Mouse (Mus musculus) right cerebral cortex, postnatal 14 days (tissue): ENCODE measurements at regions not wholly inside any gene's neighbourhood (a gene's known extent, or its start where the extent isn't known, plus 50 kb on each side); places are given as distances from the start of the nearest gene placed in this dataset.

Source experiments
- DNase-seq: peaks from one replicate; pipeline ENCODE4 v3.0.0; 2022

GRCm38 (mm10) chr5:75346836-75347773 is 195.0 kb downstream of the Pdgfra start:
- DNase-seq: no peak

GRCm38 (mm10) chr5:75347774-75348116 is 195.7 kb downstream of the Pdgfra start:
- DNase-seq: no peak

GRCm38 (mm10) chr5:75355266-75355665 is 203.2 kb downstream of the Pdgfra start:
- DNase-seq: no peak

- no peak for DNase-seq
These were observed 206.8 kb downstream of the Pdgfra start for GRCm38 (mm10) chr5:75358869-75359268.

GRCm38 (mm10) chr5:75363832-75364231 is 210.9 kb upstream of the Kit start:
- DNase-seq: no peak

- DNase-seq: no peak
These were observed 207.4 kb upstream of the Kit start for GRCm38 (mm10) chr5:75367282-75367681.

- DNase-seq: no peak
These were observed 206.0 kb upstream of the Kit start for GRCm38 (mm10) chr5:75368691-75369090.

GRCm38 (mm10) chr5:75372849-75373248 is 201.9 kb upstream of the Kit start:
- no peak for DNase-seq

- DNase-seq: no peak
These were observed 197.1 kb upstream of the Kit start for GRCm38 (mm10) chr5:75377311-75378300.

- no peak for DNase-seq
These were observed 196.1 kb upstream of the Kit start for GRCm38 (mm10) chr5:75378655-75379054.

- no peak for DNase-seq
These were observed 194.4 kb upstream of the Kit start for GRCm38 (mm10) chr5:75380340-75380739.

GRCm38 (mm10) chr5:75382138-75382537 is 192.6 kb upstream of the Kit start:
- no peak for DNase-seq

- DNase-seq: peak; percentile 8
These were observed 186.7 kb upstream of the Kit start for GRCm38 (mm10) chr5:75387886-75388454.

GRCm38 (mm10) chr5:75388699-75389260 is 185.9 kb upstream of the Kit start:
- DNase-seq: no peak

- DNase-seq: peak; percentile 19
These were observed 185.2 kb upstream of the Kit start for GRCm38 (mm10) chr5:75389433-75389971.

- DNase-seq: no peak
These were observed 175.9 kb upstream of the Kit start for GRCm38 (mm10) chr5:75398820-75399219.

GRCm38 (mm10) chr5:75401734-75402133 is 173.0 kb upstream of the Kit start:
- DNase-seq: no peak

- no peak for DNase-seq
These were observed 172.1 kb upstream of the Kit start for GRCm38 (mm10) chr5:75402631-75403030.

- no peak for DNase-seq
These were observed 171.2 kb upstream of the Kit start for GRCm38 (mm10) chr5:75403531-75403930.

GRCm38 (mm10) chr5:75404601-75405285 is 170.0 kb upstream of the Kit start:
- DNase-seq: no peak

GRCm38 (mm10) chr5:75405496-75405895 is 169.2 kb upstream of the Kit start:
- DNase-seq: no peak

- DNase-seq: no peak
These were observed 167.0 kb upstream of the Kit start for GRCm38 (mm10) chr5:75407686-75408085.
